Mouse (Mus musculus) forebrain, embryonic 14.5 days (tissue): ENCODE data around the gene Dynlt1b. TPM values are rescaled to one million over a fixed set of nuclear protein-coding genes. Genes with fewer than 3 reads are reported as not detected.
"Not testable (repeated sequence)": the region's sequence is repeated elsewhere in the genome, so short reads cannot be mapped to it uniquely, and the experiment has no call there.

Experiments
- ATAC-seq: fragments of 200-750 bp; cut with Nextera tagmentation; 2 replicates; pipeline ENCODE4 v1.8.0; 2017; ENCODE audit warnings: mild to moderate bottlenecking, moderate library complexity
- DNase-seq: peaks from one replicate; pipeline ENCODE4 v3.0.0-alpha.2; 2015; ENCODE audit warnings: low spot score
- H3K27ac ChIP-seq: fragments of 300-500 bp; sonication (generic); 2 replicates; pipeline ENCODE4 v1.5.1; 2014; ENCODE audit warnings: low read depth, mild to moderate bottlenecking, control low read depth, low read length, moderate library complexity
- H3K27me3 ChIP-seq: fragments of 300-500 bp; sonication (generic); replicated peaks from 2 replicates; pipeline ENCODE4 v1.6.1; 2014; ENCODE audit warnings: low read length, control low read depth, mixed read lengths; ENCODE audit not compliant: control insufficient read depth, insufficient read depth
- H3K36me3 ChIP-seq: fragments of 300-500 bp; sonication (generic); 2 replicates; pipeline ENCODE4 v1.6.1; 2014; ENCODE audit warnings: low read length, control low read depth; ENCODE audit not compliant: control insufficient read depth, insufficient read depth
- H3K4me1 ChIP-seq: fragments of 300-500 bp; sonication (generic); 2 replicates; pipeline ENCODE4 v1.6.1; 2014; ENCODE audit warnings: antibody characterized with exemption, low read length, control low read depth; ENCODE audit not compliant: control insufficient read depth, insufficient read depth
- H3K4me2 ChIP-seq: fragments of 300-500 bp; sonication (generic); 2 replicates; pipeline ENCODE4 v1.6.1; 2014; ENCODE audit warnings: mild to moderate bottlenecking, control low read depth, low read length
- H3K4me3 ChIP-seq: fragments of 300-500 bp; sonication (generic); 2 replicates; pipeline ENCODE4 v1.5.1; 2014; ENCODE audit warnings: low read depth, low read length, control low read depth
- H3K9ac ChIP-seq: fragments of 300-500 bp; sonication (generic); 2 replicates; pipeline ENCODE4 v1.6.1; 2014; ENCODE audit warnings: mild to moderate bottlenecking, low read length, control low read depth, moderate library complexity
- H3K9me3 ChIP-seq: fragments of 300-500 bp; sonication (generic); replicated peaks from 2 replicates; pipeline ENCODE4 v1.6.1; 2016; ENCODE audit warnings: low read length, control low read depth, mixed read lengths; ENCODE audit not compliant: control insufficient read depth
- WGBS: fragments of 180-500 bp; shearing (Covaris S2); extraction: QIAGEN DNeasy Blood & Tissue Kit; methylation state at CpG from one replicate; pipeline ENCODE4 v1.1.7; 2014; 5-methylcytosine and 5-hydroxymethylcytosine counted together
- polyA plus RNA-seq: library from polyadenylated mRNA; unstranded; fragments of >200 nt; fragmentation: Nextera tagmentation; extraction: Ambion mirVana; gene quantifications from 2 replicates; pipeline ENCODE4 v1.2.1, GENCODE M21; 2014

Dynlt1b gene
- polyA plus RNA-seq, 1 experiment from 2014 or later: 1,383 TPM

- ATAC-seq, H3K4me2 ChIP-seq, H3K27ac ChIP-seq, H3K4me3 ChIP-seq, H3K36me3 ChIP-seq, DNase-seq, H3K9ac ChIP-seq, H3K27me3 ChIP-seq, H3K4me1 ChIP-seq, H3K9me3 ChIP-seq: not testable (repeated sequence)
- 67% methylated on average over 17 of the region's 18 CpGs for WGBS
Measured at GRCm38 (mm10) chr17:6467638-6468461, 37.9 kb downstream of the Dynlt1b start.

- H3K27ac ChIP-seq, H3K4me3 ChIP-seq, H3K4me1 ChIP-seq, H3K27me3 ChIP-seq, H3K4me2 ChIP-seq, H3K9me3 ChIP-seq, H3K9ac ChIP-seq, DNase-seq, ATAC-seq, H3K36me3 ChIP-seq: not testable (repeated sequence)
- WGBS: 88% methylated on average over 2 of the region's 3 CpGs
Measured at GRCm38 (mm10) chr17:6470031-6470430, 40.1 kb downstream of the Dynlt1b start.

- ATAC-seq, H3K4me2 ChIP-seq, DNase-seq, H3K4me1 ChIP-seq, H3K27ac ChIP-seq, H3K9ac ChIP-seq, H3K4me3 ChIP-seq, H3K27me3 ChIP-seq, H3K36me3 ChIP-seq, H3K9me3 ChIP-seq: not testable (repeated sequence)
- WGBS: 93% methylated on average over 5 of the region's 7 CpGs
Measured at GRCm38 (mm10) chr17:6470671-6471070, 40.8 kb downstream of the Dynlt1b start.

- H3K9me3 ChIP-seq, H3K27me3 ChIP-seq, H3K4me1 ChIP-seq, DNase-seq, H3K27ac ChIP-seq, ATAC-seq, H3K9ac ChIP-seq, H3K4me3 ChIP-seq, H3K36me3 ChIP-seq: not testable (repeated sequence)
- WGBS: 93% methylated on average over 6 of the region's 6 CpGs
- H3K4me2 ChIP-seq: peak overlapping the region; percentile 18; the same call in 1 of the 2 replicates
Measured at GRCm38 (mm10) chr17:6475270-6475669, 45.4 kb downstream of the Dynlt1b start.

GRCm38 (mm10) chr17:6475913-6476312 lies 46.0 kb downstream of the Dynlt1b start:
- not testable (repeated sequence) for H3K27ac ChIP-seq, H3K36me3 ChIP-seq, ATAC-seq, H3K9me3 ChIP-seq, H3K27me3 ChIP-seq, DNase-seq, H3K4me1 ChIP-seq
- peak overlapping the region; percentile 83 for H3K4me2 ChIP-seq
- 54% methylated on average over 7 of the region's 7 CpGs for WGBS
- H3K9ac ChIP-seq: peak overlapping the region; percentile 84; the same call in 1 of the 2 replicates
- H3K4me3 ChIP-seq: peak overlapping the region; percentile 67

- not testable (repeated sequence) for H3K9me3 ChIP-seq, H3K36me3 ChIP-seq, H3K27me3 ChIP-seq, H3K4me1 ChIP-seq
- ATAC-seq (peak; percentile 84), DNase-seq (peak; percentile 72)
- Histone ChIP-seq H3K27ac (peak overlapping the region; percentile 60; the same call in 1 of the 2 replicates), H3K4me2 (peak overlapping the region; percentile 83), H3K9ac (peak overlapping the region; percentile 84), H3K4me3 (peak overlapping the region; percentile 67)
- under 1% methylated on average over 45 of the region's 45 CpGs for WGBS
Measured at GRCm38 (mm10) chr17:6476495-6476947, 46.6 kb downstream of the Dynlt1b start.

GRCm38 (mm10) chr17:6477026-6477425 lies 47.1 kb downstream of the Dynlt1b start:
- WGBS: 1% methylated on average over 32 of the region's 42 CpGs
- peak overlapping the region; percentile 84 for H3K9ac ChIP-seq
- DNase-seq (peak; percentile 68), ATAC-seq (peak; percentile 90)
- peak overlapping the region; percentile 60; the same call in 1 of the 2 replicates for H3K27ac ChIP-seq
- H3K9me3 ChIP-seq, H3K36me3 ChIP-seq, H3K4me1 ChIP-seq, H3K27me3 ChIP-seq: not testable (repeated sequence)
- peak overlapping the region; percentile 83 for H3K4me2 ChIP-seq
- H3K4me3 ChIP-seq: peak overlapping the region; percentile 67

- not testable (repeated sequence) for H3K27ac ChIP-seq, H3K4me1 ChIP-seq, ATAC-seq, H3K36me3 ChIP-seq, H3K9me3 ChIP-seq, H3K27me3 ChIP-seq, H3K9ac ChIP-seq, H3K4me2 ChIP-seq, H3K4me3 ChIP-seq
- 22% methylated on average over 2 of the region's 7 CpGs for WGBS
- DNase-seq: peak; percentile 49
Measured at GRCm38 (mm10) chr17:6480855-6481589, 51.1 kb downstream of the Dynlt1b start.

- WGBS: 88% methylated on average over 12 of the region's 12 CpGs
- not testable (repeated sequence) for H3K4me1 ChIP-seq, H3K4me3 ChIP-seq, H3K4me2 ChIP-seq, H3K27me3 ChIP-seq, ATAC-seq, H3K9me3 ChIP-seq, H3K9ac ChIP-seq, H3K36me3 ChIP-seq, DNase-seq, H3K27ac ChIP-seq
Measured at GRCm38 (mm10) chr17:6481590-6481963, 51.7 kb downstream of the Dynlt1b start.
